Mouse (Mus musculus): Measurements from ENCODE around the gene Ncoa4. TPM values are rescaled to one million over a fixed set of nuclear protein-coding genes. Genes with fewer than 3 reads are reported as not detected.

Gene Ncoa4
- total and polyA plus RNA-seq, 3 experiments, result 54.5 to 64.6 (median 57.9) TPM

DNA sequence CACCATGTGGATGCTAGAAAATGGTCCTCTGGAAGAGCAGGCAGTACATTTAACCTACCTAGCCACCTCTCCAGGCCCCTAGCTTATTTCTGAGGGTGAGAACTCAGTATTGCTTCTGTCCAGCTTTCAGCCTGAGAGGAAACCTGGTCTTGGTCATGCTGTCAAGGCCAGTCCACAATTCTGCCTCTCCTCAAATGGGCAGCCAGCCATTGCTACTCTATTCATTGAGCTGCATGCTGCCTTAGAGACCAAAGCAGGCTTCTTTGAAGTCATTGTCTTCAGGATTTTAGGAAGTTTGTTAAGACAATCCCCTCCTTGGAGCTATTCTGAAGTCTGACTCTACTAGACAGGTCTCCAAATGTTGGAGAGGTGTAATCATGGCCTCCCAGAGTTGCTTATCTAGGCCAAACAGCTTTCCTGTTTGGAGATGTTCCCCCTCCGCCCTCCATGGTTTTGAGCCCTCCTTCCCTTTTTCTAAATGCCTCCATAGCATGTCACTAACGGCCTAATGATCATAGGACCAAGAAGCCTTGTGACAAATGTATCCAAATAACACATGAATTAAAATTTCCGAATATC is 9.1 kb downstream of the Ncoa4 start:
- Histone ChIP-seq H3K79me2 (ENCODE audit: control insufficient read depth, insufficient read depth, low read length, poor library complexity) (peaks cover 36% of the 10 kb centered on the region), H3K36me3 (ENCODE audit: control insufficient read depth in 1 of 2, insufficient read depth in 2 of 2, low read length in 2 of 2) (peaks cover 8 to 54% of the 10 kb centered on the region in 2 experiments), H3K9me3 (replicated peaks; ENCODE audit: insufficient read depth, low read length) (no peaks in the 10 kb centered on the region), H3K4me3 (ENCODE audit: control insufficient read depth in 1 of 2, insufficient read depth in 1 of 2, low read depth in 2 of 2, low read length in 2 of 2) (peak overlapping the region; percentile 21 to 23), H3K27me3 (ENCODE audit: control insufficient read depth in 1 of 2, insufficient read depth in 2 of 2, low read length in 2 of 2) (no peaks in the 10 kb centered on the region), H3K27ac (ENCODE audit: control insufficient read depth, low read depth, low read length) (peak overlapping the region; percentile 94), H3K9ac (ENCODE audit: control insufficient read depth, low read depth, low read length, poor library complexity, severe bottlenecking) (peak overlapping the region; percentile 57), H3K4me1 (ENCODE audit: control insufficient read depth in 1 of 2, insufficient read depth in 2 of 2, low read length in 2 of 2) (peaks cover 33 to 38% of the 10 kb centered on the region in 2 experiments)
- TF ChIP-seq CHD1 (IDR thresholded peaks at IDR 0.05; ENCODE audit: low read depth, low read length) (no peak), RAD21 (IDR thresholded peaks at IDR 0.05; ENCODE audit: low read depth, low read length) (no peak), POLR2AphosphoS5 (IDR thresholded peaks at IDR 0.05; ENCODE audit: borderline replicate concordance, low read depth, low read length) (no peak), NRF1 (IDR thresholded peaks at IDR 0.05; ENCODE audit: insufficient read depth, low read depth, low read length, poor library complexity, severe bottlenecking) (no peak), JUND (IDR thresholded peaks at IDR 0.05; ENCODE audit: low read depth, low read length) (peak; percentile 78), BHLHE40 (IDR thresholded peaks at IDR 0.05; ENCODE audit: borderline replicate concordance, low read depth, low read length) (peak; percentile 73), RCOR1 (IDR thresholded peaks at IDR 0.05; ENCODE audit: low read depth, low read length) (peak; percentile 96), ZMIZ1 (IDR thresholded peaks at IDR 0.05; ENCODE audit: low read depth, low read length) (peak; percentile 39; the same call in 1 of the 2 replicates), MXI1 (IDR thresholded peaks at IDR 0.05; ENCODE audit: low read depth, low read length) (peak; percentile 65; the same call in 1 of the 2 replicates), POLR2AphosphoS2 (IDR thresholded peaks at IDR 0.05; ENCODE audit: low read length) (peak; percentile 67; the same call in 1 of the 2 replicates), GATA1 (IDR thresholded peaks at IDR 0.05; ENCODE audit: low read depth, low read length) (peak; percentile 100), TBP (IDR thresholded peaks at IDR 0.05; ENCODE audit: low read depth, low read length) (peak; percentile 66), ETS1 (IDR thresholded peaks at IDR 0.05; ENCODE audit: low read depth, low read length) (peak; percentile 97), SIN3A (IDR thresholded peaks at IDR 0.05; ENCODE audit: low read length) (peak; percentile 92), CHD2 (IDR thresholded peaks at IDR 0.05; ENCODE audit: low read length) (peak; percentile 43; the same call in 1 of the 2 replicates), USF2 (IDR thresholded peaks at IDR 0.05; ENCODE audit: borderline replicate concordance in 1 of 2, insufficient read depth in 1 of 2, low read depth in 1 of 2, low read length in 2 of 2) (no peak), MAX (IDR thresholded peaks at IDR 0.05; ENCODE audit: low read length) (peak; percentile 53), ZNF384 (IDR thresholded peaks at IDR 0.05; ENCODE audit: low read depth, low read length) (peak; percentile 47; the same call in 1 of the 2 replicates), TAL1 (IDR thresholded peaks at IDR 0.05; ENCODE audit: low read length) (peak; percentile 99), USF1 (IDR thresholded peaks at IDR 0.05; ENCODE audit: low read depth, low read length) (peak; percentile 43; the same call in 1 of the 2 replicates), GABPA (IDR thresholded peaks at IDR 0.05; ENCODE audit: low read depth, low read length) (no peak), HCFC1 (IDR thresholded peaks at IDR 0.05; ENCODE audit: low read depth, low read length) (0 out of 2 replicates have a peak, but pooled peaks have one; percentile 58), MYC (IDR thresholded peaks at IDR 0.05; ENCODE audit: low read depth, low read length) (peak; percentile 88), EP300 (IDR thresholded peaks at IDR 0.05; ENCODE audit: low read depth in 1 of 2, low read length in 2 of 2) (peak; percentile 100), MYB (IDR thresholded peaks at IDR 0.05; ENCODE audit: low read depth, low read length) (peak; percentile 91), MAZ (IDR thresholded peaks at IDR 0.05; ENCODE audit: low read depth, low read length) (peak; percentile 90), MAFK (IDR thresholded peaks at IDR 0.05; ENCODE audit: borderline replicate concordance, low read depth, low read length) (peak; percentile 86), TCF12 (IDR thresholded peaks at IDR 0.05; ENCODE audit: low read depth, low read length) (peak; percentile 100), POLR2A (IDR thresholded peaks at IDR 0.05; ENCODE audit: control insufficient read depth in 1 of 2, insufficient read depth in 1 of 2, low read depth in 1 of 2, low read length in 2 of 2, poor library complexity in 1 of 2) (no peak)
- peak; percentile 94 for DNase-seq (ENCODE audit: low read depth, low spot score)

Data from MEL (cell line).